Mouse (Mus musculus): ENCODE data around the gene Hic1. TPM values are rescaled to one million over a fixed set of nuclear protein-coding genes. Genes with fewer than 3 reads are reported as not detected.
"Not testable (repeated sequence)": the region's sequence is repeated elsewhere in the genome, so short reads cannot be mapped to it uniquely, and the experiment has no call there.

Hic1 gene
- polyA plus RNA-seq, 1 experiment from 2014 or later, result 3.4 TPM

- 45% methylated on average over 5 of the region's 5 CpGs for WGBS
- ATAC-seq (ENCODE audit: low FRiP score), result no peak
- Histone ChIP-seq H3K27me3 (peaks cover 52% of the 10 kb centered on the region), H3K4me3 (peak within 1 kb of the TSS; percentile 86), H3K36me3 (no peaks in the 10 kb centered on the region), H3K9me3 (no peaks in the 10 kb centered on the region), H3K4me2 (peak within 1 kb of the TSS; percentile 90), H3K9ac (peak within 1 kb of the TSS; percentile 80), H3K27ac (peak within 1 kb of the TSS; percentile 30), H3K4me1 (replicated peaks) (peaks cover 53% of the 10 kb centered on the region)
These were observed 21.7 kb upstream of the Hic1 start, which contains the start of gene Dph1 for GRCm38 (mm10) chr11:75190905-75191441. Gene Dph1, minus strand, starts transcription at chr11:75191241.

- Histone ChIP-seq H3K27ac (0 out of 2 replicates have a peak overlapping the region, but pooled peaks have one; percentile 30), H3K4me1 (replicated peaks) (peaks cover 52% of the 10 kb centered on the region)
These were observed 21.0 kb upstream of the Hic1 start for GRCm38 (mm10) chr11:75190371-75190724.

GRCm38 (mm10) chr11:75189713-75190370 lies 20.5 kb upstream of the Hic1 start:
- Histone ChIP-seq H3K36me3 (no peaks in the 10 kb centered on the region), H3K27me3 (peaks cover 40% of the 10 kb centered on the region), H3K4me1 (replicated peaks) (peaks cover 52% of the 10 kb centered on the region)

More at GRCm38 (mm10) chr11:75190371-75190724, 21.0 kb upstream of the Hic1 start:
- WGBS, result under 1% methylated on average over 24 of the region's 24 CpGs
- Histone ChIP-seq H3K4me2 (peak overlapping the region; percentile 90), H3K36me3 (no peaks in the 10 kb centered on the region), H3K4me3 (peak overlapping the region; percentile 86), H3K9me3 (no peaks in the 10 kb centered on the region), H3K27me3 (peaks cover 45% of the 10 kb centered on the region), H3K9ac (peak overlapping the region; percentile 80)
- ATAC-seq (ENCODE audit: low FRiP score), result peak; percentile 83

GRCm38 (mm10) chr11:75184986-75185385 lies 15.7 kb upstream of the Hic1 start:
- H3K9ac ChIP-seq, result peak overlapping the region; percentile 43
- H3K4me1 ChIP-seq (replicated peaks), result peaks cover 48% of the 10 kb centered on the region
- H3K27ac ChIP-seq, result peak overlapping the region; percentile 58
- no peak for ATAC-seq (ENCODE audit: low FRiP score)
- no peaks in the 10 kb centered on the region for H3K27me3 ChIP-seq
- no peak overlapping the region for H3K4me2 ChIP-seq
- H3K9me3 ChIP-seq, result no peaks in the 10 kb centered on the region
- H3K36me3 ChIP-seq, result peaks cover 33% of the 10 kb centered on the region
- WGBS, result 37% methylated on average over 2 of the region's 2 CpGs
- H3K4me3 ChIP-seq, result no peak overlapping the region

More at GRCm38 (mm10) chr11:75189713-75190370, 20.5 kb upstream of the Hic1 start:
- Histone ChIP-seq H3K4me3 (peak overlapping the region; percentile 86), H3K4me2 (peak overlapping the region; percentile 90), H3K9ac (peak overlapping the region; percentile 80), H3K27ac (no peak overlapping the region), H3K9me3 (no peaks in the 10 kb centered on the region)
- under 1% methylated on average over 22 of the region's 22 CpGs for WGBS
- no peak for ATAC-seq (ENCODE audit: low FRiP score)

- peaks cover 47% of the 10 kb centered on the region for H3K4me1 ChIP-seq (replicated peaks)
These were observed 15.3 kb upstream of the Hic1 start for GRCm38 (mm10) chr11:75184573-75184972.

GRCm38 (mm10) chr11:75183917-75184570 lies 14.7 kb upstream of the Hic1 start:
- H3K27me3 ChIP-seq, result no peaks in the 10 kb centered on the region
- H3K4me2 ChIP-seq, result no peak overlapping the region
- H3K36me3 ChIP-seq, result peaks cover 33% of the 10 kb centered on the region
- H3K9ac ChIP-seq, result peak overlapping the region; percentile 43
- peaks cover 47% of the 10 kb centered on the region for H3K4me1 ChIP-seq (replicated peaks)
- H3K27ac ChIP-seq, result peak overlapping the region; percentile 58
- WGBS, result 87% methylated on average over 2 of the region's 2 CpGs
- no peaks in the 10 kb centered on the region for H3K9me3 ChIP-seq
- ATAC-seq (ENCODE audit: low FRiP score), result no peak
- H3K4me3 ChIP-seq, result no peak overlapping the region

More at GRCm38 (mm10) chr11:75184573-75184972, 15.3 kb upstream of the Hic1 start:
- Histone ChIP-seq H3K36me3 (peaks cover 33% of the 10 kb centered on the region), H3K27ac (peak overlapping the region; percentile 58), H3K4me3 (no peak overlapping the region), H3K27me3 (no peaks in the 10 kb centered on the region), H3K9me3 (no peaks in the 10 kb centered on the region), H3K4me2 (no peak overlapping the region), H3K9ac (peak overlapping the region; percentile 43)
- 92% methylated on average over 5 of the region's 5 CpGs for whole genome bisulfite sequencing
- ATAC-seq (ENCODE audit: low FRiP score), result no peak

- Histone ChIP-seq H3K4me2 (peak within 1 kb of the TSS; percentile 97), H3K27ac (peak within 1 kb of the TSS; percentile 92), H3K36me3 (peaks cover 43% of the 10 kb centered on the region), H3K27me3 (peaks cover 15% of the 10 kb centered on the region), H3K9ac (peak within 1 kb of the TSS; percentile 86), H3K4me3 (peak within 1 kb of the TSS; percentile 68), H3K9me3 (no peaks in the 10 kb centered on the region), H3K4me1 (replicated peaks) (peaks cover 42% of the 10 kb centered on the region)
- ATAC-seq (ENCODE audit: low FRiP score), result peak; percentile 94
- under 1% methylated on average over 33 of the region's 33 CpGs for WGBS
These were observed 9.4 kb upstream of the Hic1 start, which contains the start of gene Ovca2 for GRCm38 (mm10) chr11:75178672-75179208. Gene Ovca2, minus strand, starts transcription at chr11:75178835.

- 62% methylated on average over 12 of the region's 12 CpGs for WGBS
- Histone ChIP-seq H3K27ac (peak overlapping the region; percentile 92), H3K4me3 (peak overlapping the region; percentile 68), H3K27me3 (peaks cover 15% of the 10 kb centered on the region), H3K36me3 (peaks cover 36% of the 10 kb centered on the region), H3K4me1 (replicated peaks) (peaks cover 38% of the 10 kb centered on the region), H3K9ac (peak overlapping the region; percentile 86), H3K9me3 (no peaks in the 10 kb centered on the region), H3K4me2 (peak overlapping the region; percentile 97)
- ATAC-seq (ENCODE audit: low FRiP score), result no peak
These were observed 8.7 kb upstream of the Hic1 start for GRCm38 (mm10) chr11:75178011-75178410.

- Histone ChIP-seq H3K36me3 (peaks cover 15% of the 10 kb centered on the region), H3K4me1 (replicated peaks) (peaks cover 57% of the 10 kb centered on the region), H3K27me3 (peaks cover 40% of the 10 kb centered on the region)
- H3K9ac ChIP-seq; H3K4me2 ChIP-seq; H3K27ac ChIP-seq; ATAC-seq (ENCODE audit: low FRiP score); H3K4me3 ChIP-seq; H3K9me3 ChIP-seq: not testable (repeated sequence)
- WGBS, result 65% methylated on average over 6 of the region's 6 CpGs
These were observed 5.3 kb upstream of the Hic1 start for GRCm38 (mm10) chr11:75174574-75174973.

GRCm38 (mm10) chr11:75173799-75174165 lies 4.5 kb upstream of the Hic1 start:
- ATAC-seq (ENCODE audit: low FRiP score), result no peak
- Histone ChIP-seq H3K9me3 (no peaks in the 10 kb centered on the region), H3K27ac (peak overlapping the region; percentile 89), H3K4me3 (peak overlapping the region; percentile 63), H3K4me1 (replicated peaks) (peaks cover 58% of the 10 kb centered on the region), H3K27me3 (peaks cover 48% of the 10 kb centered on the region), H3K4me2 (peak overlapping the region; percentile 84), H3K36me3 (peaks cover 15% of the 10 kb centered on the region), H3K9ac (peak overlapping the region; percentile 72)
- WGBS, result 4% methylated on average over 15 of the region's 15 CpGs

GRCm38 (mm10) chr11:75173095-75173798 lies 3.9 kb upstream of the Hic1 start:
- Histone ChIP-seq H3K9me3 (no peaks in the 10 kb centered on the region), H3K27ac (peak overlapping the region; percentile 89), H3K4me1 (replicated peaks) (peaks cover 63% of the 10 kb centered on the region), H3K27me3 (peaks cover 54% of the 10 kb centered on the region), H3K4me3 (peak overlapping the region; percentile 63), H3K9ac (peak overlapping the region; percentile 72), H3K36me3 (peaks cover 15% of the 10 kb centered on the region), H3K4me2 (peak overlapping the region; percentile 84)
- peak; percentile 58 for ATAC-seq (ENCODE audit: low FRiP score)
- WGBS, result under 1% methylated on average over 71 of the region's 71 CpGs
